Mouse (Mus musculus): Measurements from ENCODE around the gene Dkkl1. TPM values are rescaled to one million over a fixed set of nuclear protein-coding genes. Genes with fewer than 3 reads are reported as not detected.

The Dkkl1 gene
- total and polyA plus RNA-seq, 3 experiments, result 9.2 to 32.0 TPM; not detected in 1

DNA sequence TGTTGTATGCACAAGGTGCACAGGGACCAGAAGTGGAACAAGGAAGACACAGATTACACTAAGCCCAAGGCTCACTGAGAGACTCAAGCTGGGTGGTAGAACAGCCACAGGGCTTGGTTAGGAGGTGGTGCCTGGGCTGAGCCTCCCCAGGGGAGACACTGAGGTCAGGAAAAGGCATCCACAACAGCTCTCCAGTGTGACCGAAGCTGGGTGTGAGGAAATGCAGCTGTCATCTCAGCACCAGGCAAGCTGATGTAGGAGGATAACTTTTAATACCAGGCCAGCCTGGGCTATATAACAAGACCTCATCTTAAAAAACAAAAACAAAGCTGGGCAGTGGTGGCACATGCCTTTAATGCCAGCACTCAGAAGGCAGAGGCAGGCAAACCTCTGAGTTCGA is 20.8 kb downstream of the Dkkl1 start:
- Histone ChIP-seq H3K79me2 (ENCODE audit: control insufficient read depth, insufficient read depth, low read length, poor library complexity) (no peaks in the 10 kb centered on the region), H3K9ac (ENCODE audit: control insufficient read depth, low read depth, low read length, poor library complexity, severe bottlenecking) (no peak overlapping the region), H3K27ac (ENCODE audit: control insufficient read depth, low read depth, low read length) (no peak overlapping the region), H3K9me3 (replicated peaks; ENCODE audit: insufficient read depth, low read length) (no peaks in the 10 kb centered on the region), H3K27me3 (ENCODE audit: control insufficient read depth in 1 of 2, insufficient read depth in 2 of 2, low read length in 2 of 2) (no peaks in the 10 kb centered on the region), H3K4me1 (ENCODE audit: control insufficient read depth in 1 of 2, insufficient read depth in 2 of 2, low read length in 2 of 2) (peaks cover 26 to 41% of the 10 kb centered on the region in 2 experiments), H3K36me3 (ENCODE audit: control insufficient read depth in 1 of 2, insufficient read depth in 2 of 2, low read length in 2 of 2) (peaks cover 0 to 14% of the 10 kb centered on the region in 2 experiments; a peak in 2 of 4 replicates), H3K4me3 (ENCODE audit: control insufficient read depth in 1 of 2, insufficient read depth in 1 of 2, low read depth in 2 of 2, low read length in 2 of 2) (no peak overlapping the region)
- no peak for DNase-seq (ENCODE audit: low read depth, low spot score)
- no peak for TF ChIP-seq SIN3A (IDR thresholded peaks at IDR 0.05; ENCODE audit: low read length)
- TF ChIP-seq MXI1 (IDR thresholded peaks at IDR 0.05; ENCODE audit: low read depth, low read length), result no peak
- no peak for TF ChIP-seq TCF12 (IDR thresholded peaks at IDR 0.05; ENCODE audit: low read depth, low read length)
- no peak for TF ChIP-seq MAX (IDR thresholded peaks at IDR 0.05; ENCODE audit: low read length)
- TF ChIP-seq ELF1 (IDR thresholded peaks at IDR 0.05; ENCODE audit: low read depth, low read length), result no peak
- TF ChIP-seq MAZ (IDR thresholded peaks at IDR 0.05; ENCODE audit: low read depth, low read length), result no peak

DNA sequence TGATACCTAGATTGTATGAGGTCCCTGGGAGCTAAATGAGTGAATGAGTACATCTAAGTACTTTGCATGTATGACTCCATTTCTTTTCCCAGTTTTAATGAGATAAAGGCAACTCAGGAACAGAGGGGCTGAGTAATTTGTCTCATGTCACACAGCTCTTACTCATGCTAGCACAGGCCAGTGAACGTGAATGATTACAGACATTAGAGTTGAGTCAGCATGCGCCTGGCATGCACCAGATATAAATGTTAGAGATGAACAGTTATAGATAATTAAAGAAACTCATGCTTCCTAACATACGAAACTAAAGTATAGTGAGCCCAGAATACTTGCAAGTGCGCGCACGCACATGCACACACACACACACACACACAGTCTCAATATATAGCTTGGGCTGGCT is 21.8 kb downstream of the Dkkl1 start:
- H3K4me1 ChIP-seq (ENCODE audit: control insufficient read depth in 1 of 2, insufficient read depth in 2 of 2, low read length in 2 of 2), result peaks cover 26 to 41% of the 10 kb centered on the region in 2 experiments
- peak; percentile 70 for DNase-seq (ENCODE audit: low read depth, low spot score)
- no peak overlapping the region for H3K4me3 ChIP-seq (ENCODE audit: control insufficient read depth in 1 of 2, insufficient read depth in 1 of 2, low read depth in 2 of 2, low read length in 2 of 2)
- H3K36me3 ChIP-seq (ENCODE audit: control insufficient read depth in 1 of 2, insufficient read depth in 2 of 2, low read length in 2 of 2), result peaks cover 0 to 14% of the 10 kb centered on the region in 2 experiments; a peak in 2 of 4 replicates
- no peaks in the 10 kb centered on the region for H3K79me2 ChIP-seq (ENCODE audit: control insufficient read depth, insufficient read depth, low read length, poor library complexity)
- H3K9me3 ChIP-seq (replicated peaks; ENCODE audit: insufficient read depth, low read length), result no peaks in the 10 kb centered on the region
- H3K27ac ChIP-seq (ENCODE audit: control insufficient read depth, low read depth, low read length), result peak overlapping the region; percentile 34
- H3K9ac ChIP-seq (ENCODE audit: control insufficient read depth, low read depth, low read length, poor library complexity, severe bottlenecking), result no peak overlapping the region
- no peaks in the 10 kb centered on the region for H3K27me3 ChIP-seq (ENCODE audit: control insufficient read depth in 1 of 2, insufficient read depth in 2 of 2, low read length in 2 of 2)
- TF ChIP-seq MEF2A (IDR thresholded peaks at IDR 0.05; ENCODE audit: extremely low read depth, insufficient replicate concordance, low read depth, low read length, poor library complexity, severe bottlenecking) (no peak), POLR2AphosphoS5 (IDR thresholded peaks at IDR 0.05; ENCODE audit: borderline replicate concordance, low read depth, low read length) (no peak), KAT2A (conservative IDR thresholded peaks at IDR 0.05; ENCODE audit: low read depth, low read length) (no peak), GATA1 (IDR thresholded peaks at IDR 0.05; ENCODE audit: low read depth, low read length) (peak; percentile 76), MAFK (IDR thresholded peaks at IDR 0.05; ENCODE audit: borderline replicate concordance, low read depth, low read length) (no peak; the same call in 1 of the 2 replicates), TCF12 (IDR thresholded peaks at IDR 0.05; ENCODE audit: low read depth, low read length) (peak; percentile 73), ELF1 (IDR thresholded peaks at IDR 0.05; ENCODE audit: low read depth, low read length) (no peak), ZMIZ1 (IDR thresholded peaks at IDR 0.05; ENCODE audit: low read depth, low read length) (no peak), UBTF (IDR thresholded peaks at IDR 0.05; ENCODE audit: borderline replicate concordance, insufficient read depth, low read depth, low read length) (no peak), ETS1 (IDR thresholded peaks at IDR 0.05; ENCODE audit: low read depth, low read length) (peak; percentile 62), CHD1 (IDR thresholded peaks at IDR 0.05; ENCODE audit: low read depth, low read length) (no peak), HCFC1 (IDR thresholded peaks at IDR 0.05; ENCODE audit: low read depth, low read length) (no peak), USF1 (IDR thresholded peaks at IDR 0.05; ENCODE audit: low read depth, low read length) (no peak), RAD21 (IDR thresholded peaks at IDR 0.05; ENCODE audit: low read depth, low read length) (no peak), NELFE (IDR thresholded peaks at IDR 0.05; ENCODE audit: low read depth, low read length) (no peak), ZNF384 (IDR thresholded peaks at IDR 0.05; ENCODE audit: low read depth, low read length) (no peak), POLR2A (IDR thresholded peaks at IDR 0.05; ENCODE audit: control insufficient read depth in 1 of 2, insufficient read depth in 1 of 2, low read depth in 1 of 2, low read length in 2 of 2, poor library complexity in 1 of 2) (no peak), RCOR1 (IDR thresholded peaks at IDR 0.05; ENCODE audit: low read depth, low read length) (peak; percentile 35; the same call in 1 of the 2 replicates), JUND (IDR thresholded peaks at IDR 0.05; ENCODE audit: low read depth, low read length) (no peak), NRF1 (IDR thresholded peaks at IDR 0.05; ENCODE audit: insufficient read depth, low read depth, low read length, poor library complexity, severe bottlenecking) (no peak; the same call in 1 of the 2 replicates), GABPA (IDR thresholded peaks at IDR 0.05; ENCODE audit: low read depth, low read length) (no peak), MAZ (IDR thresholded peaks at IDR 0.05; ENCODE audit: low read depth, low read length) (no peak), USF2 (IDR thresholded peaks at IDR 0.05; ENCODE audit: borderline replicate concordance in 1 of 2, insufficient read depth in 1 of 2, low read depth in 1 of 2, low read length in 2 of 2) (no peak), SMC3 (IDR thresholded peaks at IDR 0.05; ENCODE audit: low read depth, low read length) (no peak), TBP (IDR thresholded peaks at IDR 0.05; ENCODE audit: low read depth, low read length) (no peak), MXI1 (IDR thresholded peaks at IDR 0.05; ENCODE audit: low read depth, low read length) (0 out of 2 replicates have a peak, but pooled peaks have one; percentile 37), ZKSCAN1 (IDR thresholded peaks at IDR 0.05; ENCODE audit: low read depth, low read length) (no peak), TAL1 (IDR thresholded peaks at IDR 0.05; ENCODE audit: low read length) (peak; percentile 48; the same call in 1 of the 2 replicates), MYC (IDR thresholded peaks at IDR 0.05; ENCODE audit: low read depth, low read length) (0 out of 2 replicates have a peak, but pooled peaks have one; percentile 46)
